Mouse (Mus musculus): ENCODE data around the gene Fgfr2.

DNA sequence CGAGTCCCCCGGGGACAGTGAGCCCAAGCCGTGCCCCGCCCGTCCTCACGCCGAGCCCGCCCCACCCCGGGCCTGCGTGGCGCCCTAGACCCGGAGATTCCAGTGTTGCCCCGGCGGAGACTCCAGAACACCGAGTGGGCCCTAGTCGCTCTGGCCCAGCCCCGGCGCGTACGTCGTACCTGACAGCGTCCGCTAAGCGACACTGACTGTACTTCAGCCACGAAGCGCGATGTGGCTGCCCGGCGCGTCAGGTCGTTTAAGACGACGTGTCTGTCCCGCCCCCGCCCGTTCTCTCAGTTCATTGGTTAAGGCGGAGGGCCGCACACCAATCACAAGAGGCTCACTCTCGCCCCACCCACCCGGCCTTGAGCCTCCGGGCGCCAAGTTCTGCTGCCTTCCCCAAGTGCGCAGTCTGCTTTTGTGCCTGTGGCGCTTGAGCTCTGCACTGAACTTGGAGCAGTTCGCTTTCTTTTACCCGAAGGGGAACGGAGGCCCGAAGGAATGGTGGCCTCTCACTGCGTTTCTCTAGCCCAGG lies 547.0 kb downstream of the Fgfr2 start, which contains the start of gene Oat:
- TF ChIP-seq CTCF (IDR thresholded peaks at IDR 0.05; ENCODE audit: borderline replicate concordance, insufficient read depth, low read length) (no peak), POLR2A (IDR thresholded peaks at IDR 0.05; ENCODE audit: low read depth, low read length) (peak; percentile 100)
